Mouse (Mus musculus) cortical plate, adult 2 months (tissue): ENCODE data around the gene Ntm. TPM values are rescaled to one million over a fixed set of nuclear protein-coding genes. Genes with fewer than 3 reads are reported as not detected.

Source experiments
- H3K27ac ChIP-seq: fragments of 200-500 bp; 2 replicates; pipeline ENCODE4 v1.5.1; 2012; ENCODE audit warnings: low read length, control low read depth, inconsistent platforms; ENCODE audit not compliant: insufficient read depth
- H3K4me1 ChIP-seq: fragments of 200-500 bp; 2 replicates; pipeline ENCODE4 v1.6.1; 2011; ENCODE audit warnings: low read length; ENCODE audit not compliant: control insufficient read depth, insufficient read depth
- H3K4me3 ChIP-seq: fragments of 200-500 bp; 2 replicates; pipeline ENCODE4 v1.5.1; 2011; ENCODE audit warnings: mild to moderate bottlenecking, low read length, control low read depth; ENCODE audit not compliant: insufficient read depth
- CTCF ChIP-seq: fragments of 200-500 bp; IDR thresholded peaks from 2 replicates; pipeline ENCODE4 v1.5.1; 2011; ENCODE audit warnings: mild to moderate bottlenecking, control low read depth, low read length; ENCODE audit not compliant: insufficient read depth; ENCODE audit errors: extremely low read depth
- POLR2A ChIP-seq: fragments of 200-500 bp; IDR thresholded peaks from 2 replicates; pipeline ENCODE4 v1.6.1; 2011; ENCODE audit warnings: mild to moderate bottlenecking, low read length, control low read depth; ENCODE audit not compliant: insufficient read depth; ENCODE audit errors: extremely low read depth
- polyA plus RNA-seq: library from polyadenylated mRNA; depleted of rRNA; stranded (reverse); fragments of >200 nt; gene quantifications from 2 replicates; pipeline ENCODE4 v1.2.3, GENCODE M21; 2012

Gene Ntm
- polyA plus RNA-seq, 1 experiment: 169 TPM

DNA sequence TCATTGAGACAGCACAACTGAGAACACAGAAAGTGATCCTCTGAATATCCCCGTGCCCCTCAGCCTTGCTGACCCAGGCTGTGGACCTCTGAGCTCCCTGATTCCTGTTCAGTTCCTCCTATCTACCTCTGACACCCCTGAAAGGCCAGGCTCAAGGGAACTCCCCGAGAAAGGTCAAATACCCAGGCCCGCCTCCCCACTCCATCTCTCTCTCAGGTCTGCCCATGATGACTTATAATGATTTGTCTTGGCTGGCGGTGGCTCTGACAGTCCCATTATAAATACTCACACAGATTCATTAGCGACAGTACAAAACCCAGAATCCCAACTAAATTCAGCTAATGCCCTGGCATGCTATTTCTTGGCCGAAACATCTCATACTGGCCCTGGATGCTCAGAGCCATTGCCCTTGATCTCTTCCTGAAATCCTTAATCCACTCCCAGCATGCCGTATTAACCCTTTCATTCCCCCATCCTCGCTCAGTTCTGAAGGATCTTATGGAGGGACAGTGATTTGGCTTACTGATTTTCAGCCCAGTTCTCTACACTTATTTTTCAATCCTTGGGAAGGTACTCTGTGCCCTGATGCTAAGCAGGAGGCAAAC lies 317.0 kb downstream of the Ntm start:
- Histone ChIP-seq H3K4me1 (peaks cover 4% of the 10 kb centered on the region; the same call in 1 of the 2 replicates), H3K4me3 (no peak overlapping the region), H3K27ac (no peak overlapping the region)
- no peak for TF ChIP-seq CTCF
- TF ChIP-seq POLR2A: no peak

DNA sequence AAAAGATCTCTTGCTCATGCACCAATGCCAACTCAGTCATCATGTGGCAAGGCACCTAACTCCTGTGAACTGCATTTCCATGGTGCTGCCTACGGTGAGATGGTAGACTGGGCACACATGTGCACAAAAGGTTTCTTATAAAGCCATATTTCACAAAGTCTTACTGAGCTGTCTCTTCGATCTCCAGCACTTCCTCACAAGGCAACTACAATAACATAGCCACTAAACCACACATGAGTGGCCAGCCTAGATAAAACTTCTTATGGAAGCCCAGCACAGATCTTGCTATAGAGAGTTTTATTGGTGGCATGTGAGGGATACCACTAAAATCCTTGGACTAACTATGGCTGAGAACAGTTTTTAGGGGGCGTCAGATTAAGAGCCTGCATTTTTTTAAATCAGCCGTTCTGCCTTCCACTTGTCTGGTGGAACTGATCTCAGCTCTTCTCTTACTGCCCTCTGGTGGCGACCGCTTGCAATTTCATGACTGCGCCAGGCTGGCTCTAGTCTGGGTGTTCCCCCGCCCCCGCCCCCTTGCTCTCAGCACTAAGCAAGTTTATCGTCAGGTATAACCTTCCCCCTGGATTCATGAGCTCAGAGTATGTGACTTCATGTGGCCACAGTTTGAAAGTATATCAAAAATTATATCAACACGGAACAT lies 319.8 kb downstream of the Ntm start:
- TF ChIP-seq POLR2A (no peak), CTCF (peak; percentile 71)
- Histone ChIP-seq H3K4me1 (peaks cover 3% of the 10 kb centered on the region; the same call in 1 of the 2 replicates), H3K27ac (no peak overlapping the region), H3K4me3 (no peak overlapping the region)

DNA sequence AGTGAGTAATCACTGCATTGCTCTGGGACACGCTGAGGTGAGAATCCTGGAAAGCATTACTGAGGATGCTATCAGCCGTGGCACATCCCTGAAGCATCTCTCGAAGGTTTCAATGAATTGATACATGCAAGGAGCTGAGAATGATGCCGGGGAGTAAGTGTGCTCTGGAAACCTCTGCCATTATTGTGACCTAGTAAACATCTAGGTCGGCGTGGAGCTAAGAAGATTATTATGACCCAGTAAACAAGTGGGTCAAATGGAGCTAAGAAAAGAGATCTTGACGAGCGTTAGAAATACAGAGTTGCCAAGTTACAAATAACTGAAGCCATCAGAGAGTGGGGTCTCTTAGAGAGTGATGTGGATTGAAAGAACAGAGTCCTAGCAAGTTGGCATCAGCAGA lies 325.6 kb downstream of the Ntm start:
- TF ChIP-seq CTCF: no peak
- no peak for TF ChIP-seq POLR2A
- no peak overlapping the region for H3K4me3 ChIP-seq
- no peak overlapping the region for H3K27ac ChIP-seq
- H3K4me1 ChIP-seq: no peaks in the 10 kb centered on the region

DNA sequence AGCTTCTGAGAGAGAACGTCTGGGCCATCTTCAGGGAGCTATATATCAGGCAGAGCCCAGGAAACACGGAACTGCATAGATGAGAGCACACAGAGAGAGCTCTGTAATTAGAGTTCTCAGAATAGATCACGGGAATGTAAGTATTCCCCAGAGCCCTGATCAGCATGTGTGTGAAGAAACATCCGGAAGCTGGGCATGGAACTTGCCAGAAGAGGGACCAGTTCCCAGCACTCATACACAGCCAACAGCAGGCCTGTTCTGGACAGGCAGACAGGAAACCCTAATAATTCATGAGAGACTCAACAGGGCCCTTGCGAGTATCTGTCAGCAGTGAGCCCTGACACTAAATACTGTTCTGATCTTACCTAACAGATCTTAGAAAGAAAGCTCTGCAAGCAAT lies 345.8 kb downstream of the Ntm start:
- TF ChIP-seq CTCF: no peak
- no peak for TF ChIP-seq POLR2A
- Histone ChIP-seq H3K4me1 (peaks cover 3% of the 10 kb centered on the region), H3K27ac (no peak overlapping the region), H3K4me3 (no peak overlapping the region)

DNA sequence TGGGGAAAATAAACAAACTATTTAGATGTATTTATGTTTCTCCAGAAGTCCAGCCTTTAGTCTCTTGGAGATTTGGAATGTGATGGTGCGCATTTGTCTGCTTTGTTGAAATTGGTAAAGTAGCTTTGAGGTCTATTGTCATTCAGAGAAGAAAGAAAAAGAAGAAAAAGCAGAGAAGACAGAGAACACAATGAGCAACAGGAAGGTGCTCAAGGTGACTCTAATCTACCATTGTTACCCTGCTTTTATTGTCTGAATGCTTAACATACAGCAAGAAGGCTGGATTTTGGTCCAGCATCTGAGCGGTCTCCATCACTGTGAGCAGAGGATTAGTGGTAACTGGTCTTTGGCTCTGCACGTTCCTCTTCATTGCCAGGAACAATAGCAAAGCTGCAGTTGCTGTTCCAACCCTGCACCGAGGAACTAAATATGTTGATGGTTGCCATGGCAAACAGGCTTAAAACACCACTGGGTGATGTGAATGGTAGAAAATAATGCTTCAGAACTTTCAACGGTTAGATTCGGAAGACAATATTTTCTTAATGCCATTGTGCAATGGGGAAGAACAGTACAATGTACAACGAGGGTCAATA lies 350.8 kb downstream of the Ntm start:
- Histone ChIP-seq H3K4me3 (no peak overlapping the region), H3K4me1 (peaks cover 9% of the 10 kb centered on the region), H3K27ac (no peak overlapping the region)
- TF ChIP-seq POLR2A (no peak), CTCF (no peak)

DNA sequence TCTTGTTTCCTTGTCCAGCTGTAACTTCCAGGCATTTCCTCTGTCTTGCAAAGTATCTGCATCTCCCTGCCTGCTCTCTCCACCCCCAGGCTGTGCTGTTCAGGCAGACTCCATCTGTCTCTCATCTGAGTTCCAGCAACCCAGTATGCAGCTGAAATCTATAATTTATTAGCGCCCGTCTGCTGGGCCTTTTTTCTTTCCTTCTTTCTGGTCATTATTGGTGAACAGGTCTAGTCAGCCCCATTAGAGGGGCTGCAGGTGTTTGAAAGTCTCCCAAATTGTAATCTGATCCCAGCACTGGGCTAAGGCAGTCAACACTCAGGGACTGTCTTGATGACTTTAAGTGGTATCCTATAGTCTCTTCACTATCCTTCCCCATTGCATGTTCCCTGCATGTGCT lies 352.1 kb downstream of the Ntm start:
- Histone ChIP-seq H3K4me1 (peaks cover 9% of the 10 kb centered on the region), H3K27ac (no peak overlapping the region), H3K4me3 (no peak overlapping the region)
- TF ChIP-seq CTCF: no peak

DNA sequence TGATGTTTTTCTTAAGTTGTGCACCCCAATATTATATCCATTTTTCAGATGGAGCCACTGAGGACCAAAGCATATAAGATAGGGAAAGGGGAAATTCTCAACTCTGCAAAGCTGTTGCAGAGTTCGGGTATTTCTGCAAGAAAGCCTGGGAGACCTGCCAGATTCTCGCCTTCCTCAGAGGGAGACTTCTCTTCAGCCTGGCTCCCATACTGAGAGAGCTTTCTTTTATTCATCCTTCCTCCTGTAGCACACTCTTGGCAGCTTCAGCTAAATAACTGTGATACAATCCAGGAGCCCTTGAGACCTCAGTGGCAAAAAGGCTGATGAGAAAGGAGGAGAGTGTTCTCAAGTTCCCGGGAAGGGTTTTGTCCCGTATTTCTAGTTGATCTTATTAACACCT lies 365.3 kb downstream of the Ntm start:
- peaks cover 2% of the 10 kb centered on the region for H3K4me1 ChIP-seq
- H3K4me3 ChIP-seq: no peak overlapping the region
- TF ChIP-seq CTCF (no peak), POLR2A (no peak)
- no peak overlapping the region for H3K27ac ChIP-seq

DNA sequence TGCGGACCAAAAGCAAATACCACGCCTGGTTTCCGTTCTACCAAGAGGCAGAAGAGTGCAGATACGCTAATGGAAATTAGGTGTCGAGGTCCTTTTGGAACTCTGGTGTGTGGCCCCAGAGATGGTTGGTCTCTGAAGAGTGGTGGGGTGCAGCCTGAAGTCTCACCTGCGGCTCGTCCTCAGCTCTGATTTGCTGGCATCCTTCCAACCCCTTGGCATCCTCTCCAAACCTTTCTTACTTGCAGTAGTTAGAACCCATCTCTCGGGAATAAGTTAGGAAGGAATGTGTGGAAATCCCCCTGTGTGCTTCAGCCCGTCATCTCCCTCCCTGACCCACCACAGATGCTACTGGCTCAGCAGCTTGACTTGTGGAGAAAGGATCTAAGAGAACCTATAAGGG lies 367.6 kb downstream of the Ntm start:
- H3K4me1 ChIP-seq: peaks cover 2% of the 10 kb centered on the region
- no peak overlapping the region for H3K4me3 ChIP-seq
- TF ChIP-seq POLR2A: no peak
- TF ChIP-seq CTCF: no peak
- no peak overlapping the region for H3K27ac ChIP-seq

DNA sequence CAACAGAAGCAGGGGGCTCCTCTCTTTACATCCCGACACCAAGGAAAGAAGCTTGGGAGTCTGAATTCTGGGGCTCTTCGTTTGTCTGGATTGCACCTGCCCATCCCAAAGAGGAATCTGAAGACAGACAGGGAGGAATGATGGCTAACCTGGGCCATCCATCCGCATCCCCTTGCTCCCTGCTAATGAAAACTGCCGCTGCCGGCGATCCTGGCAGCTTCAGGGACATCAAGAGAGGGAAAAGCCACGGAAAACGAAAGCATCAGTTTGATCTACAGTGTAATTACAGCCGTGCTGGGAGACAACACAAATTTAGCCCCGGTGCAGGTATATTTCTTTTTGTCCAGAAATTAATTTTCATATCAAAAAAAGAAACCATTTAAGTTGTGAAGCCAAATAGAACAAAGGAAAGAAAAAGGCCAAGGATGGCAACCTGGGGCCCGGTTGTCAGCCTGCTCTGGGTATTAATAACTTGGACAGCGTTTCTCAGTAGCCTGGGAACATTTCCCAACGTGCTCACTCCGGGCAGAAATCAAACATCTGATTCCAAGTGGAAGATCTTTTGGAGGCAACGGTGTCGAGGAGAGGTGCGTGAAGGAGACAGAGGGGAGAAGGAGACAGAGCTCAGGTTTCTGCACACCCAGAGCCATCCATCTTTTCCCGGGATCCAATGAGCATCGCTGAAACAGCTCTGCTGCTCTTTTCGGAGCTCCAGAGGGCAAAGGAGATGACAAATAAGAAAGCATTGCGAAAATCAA lies 368.2 kb downstream of the Ntm start:
- no peak overlapping the region for H3K4me3 ChIP-seq
- peaks cover 2% of the 10 kb centered on the region for H3K4me1 ChIP-seq
- no peak for TF ChIP-seq CTCF
- no peak for TF ChIP-seq POLR2A
- no peak overlapping the region for H3K27ac ChIP-seq

DNA sequence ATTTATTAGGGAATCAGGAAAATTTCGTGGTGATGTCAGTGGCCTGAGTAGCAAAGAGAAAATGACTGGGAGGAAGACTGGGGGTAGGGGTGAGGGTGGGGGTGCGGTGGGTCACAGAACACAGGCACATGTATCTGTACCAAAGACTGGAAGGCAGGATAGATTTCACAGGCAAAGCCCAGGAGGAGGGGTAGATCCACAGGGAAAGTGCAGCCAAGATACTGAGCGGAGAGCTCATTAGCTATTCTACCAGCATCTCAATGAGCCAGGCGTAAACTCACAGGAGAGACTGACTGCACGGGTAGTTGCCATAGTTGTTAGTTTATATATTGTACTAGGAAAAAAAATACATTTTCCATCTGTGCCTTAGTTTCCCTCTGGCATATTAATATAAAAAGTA lies 375.6 kb downstream of the Ntm start:
- TF ChIP-seq POLR2A: no peak
- no peak for TF ChIP-seq CTCF
- Histone ChIP-seq H3K4me1 (peaks cover 3% of the 10 kb centered on the region; the same call in 1 of the 2 replicates), H3K27ac (no peak overlapping the region), H3K4me3 (no peak overlapping the region)

DNA sequence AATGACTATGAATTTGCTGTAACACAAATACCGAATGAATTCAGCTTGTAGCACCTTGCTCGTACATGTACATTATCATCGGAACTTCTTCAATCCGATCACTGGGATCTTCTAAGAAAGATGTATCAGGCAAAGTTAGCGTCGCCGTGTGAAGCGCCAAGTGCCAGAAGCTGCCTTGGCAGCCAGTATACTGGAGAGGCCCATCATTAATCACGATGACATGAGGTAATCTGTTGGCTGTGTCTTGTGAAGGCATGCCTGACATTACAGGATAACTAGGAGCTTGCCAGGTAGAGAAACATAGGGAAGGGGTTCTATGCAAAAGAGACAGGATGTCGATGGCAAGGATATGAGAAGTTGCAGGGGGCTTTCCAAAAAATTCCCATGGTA lies 376.6 kb downstream of the Ntm start:
- TF ChIP-seq CTCF (no peak), POLR2A (no peak)
- Histone ChIP-seq H3K4me3 (no peak overlapping the region), H3K27ac (no peak overlapping the region), H3K4me1 (peaks cover 3% of the 10 kb centered on the region; the same call in 1 of the 2 replicates)
